Mouse (Mus musculus) heart, embryonic 13.5 days (tissue): ENCODE results near the gene Coro7. TPM values are rescaled to one million over a fixed set of nuclear protein-coding genes. Genes with fewer than 3 reads are reported as not detected.

Experiments
- polyA plus RNA-seq: library from polyadenylated mRNA; unstranded; fragments of >200 nt; fragmentation: Nextera tagmentation; extraction: Ambion mirVana; gene quantifications from 2 replicates; pipeline ENCODE4 v1.2.1, GENCODE M21; 2015

Gene Coro7
- polyA plus RNA-seq, 1 experiment from 2014 or later: 15.2 TPM

Other genes starting within 250 kb of the Coro7 start
- 177 and 181 TPM in 2 replicates for gene Srl, start 138.0 kb downstream of the Coro7 start, polyA plus RNA-seq
- 6.3 and 7.7 TPM in 2 replicates for gene Tfap4, start 119.9 kb downstream of the Coro7 start, polyA plus RNA-seq
- gene Glis2, start 85.1 kb downstream of the Coro7 start, polyA plus RNA-seq: 19.9 and 23.5 TPM in 2 replicates
- gene Pam16, start 54.8 kb downstream of the Coro7 start, polyA plus RNA-seq: 136 and 139 TPM in 2 replicates
- gene Vasn, start 39.8 kb downstream of the Coro7 start, polyA plus RNA-seq: 15.2 and 15.8 TPM in 2 replicates
- gene Dnaja3, start 39.8 kb downstream of the Coro7 start, polyA plus RNA-seq: 65.6 and 72.5 TPM in 2 replicates
- gene Nmral1, start 39.6 kb upstream of the Coro7 start, polyA plus RNA-seq: 37.2 and 38.6 TPM in 2 replicates
- 92.8 and 96.0 TPM in 2 replicates for gene Hmox2, start 46.6 kb upstream of the Coro7 start, polyA plus RNA-seq
- 120 and 128 TPM in 2 replicates for gene Cdip1, start 110.5 kb upstream of the Coro7 start, polyA plus RNA-seq
- gene 4930562C15Rik, start 155.6 kb upstream of the Coro7 start, polyA plus RNA-seq: 0.15 and 0.32 TPM in 2 replicates
- gene Ubald1, start 200.5 kb upstream of the Coro7 start, polyA plus RNA-seq: 24.4 and 26.6 TPM in 2 replicates
- 107 TPM in 2 replicates for gene Mgrn1, start 206.5 kb upstream of the Coro7 start, polyA plus RNA-seq